Mouse (Mus musculus): ENCODE results near the gene Mmadhc. TPM values are rescaled to one million over a fixed set of nuclear protein-coding genes. Genes with fewer than 3 reads are reported as not detected.

The Mmadhc gene
- 147 and 148 TPM in 2 replicates for polyA plus RNA-seq (2016; fragmentation: Nextera tagmentation; extraction: Ambion mirVana)

DNA sequence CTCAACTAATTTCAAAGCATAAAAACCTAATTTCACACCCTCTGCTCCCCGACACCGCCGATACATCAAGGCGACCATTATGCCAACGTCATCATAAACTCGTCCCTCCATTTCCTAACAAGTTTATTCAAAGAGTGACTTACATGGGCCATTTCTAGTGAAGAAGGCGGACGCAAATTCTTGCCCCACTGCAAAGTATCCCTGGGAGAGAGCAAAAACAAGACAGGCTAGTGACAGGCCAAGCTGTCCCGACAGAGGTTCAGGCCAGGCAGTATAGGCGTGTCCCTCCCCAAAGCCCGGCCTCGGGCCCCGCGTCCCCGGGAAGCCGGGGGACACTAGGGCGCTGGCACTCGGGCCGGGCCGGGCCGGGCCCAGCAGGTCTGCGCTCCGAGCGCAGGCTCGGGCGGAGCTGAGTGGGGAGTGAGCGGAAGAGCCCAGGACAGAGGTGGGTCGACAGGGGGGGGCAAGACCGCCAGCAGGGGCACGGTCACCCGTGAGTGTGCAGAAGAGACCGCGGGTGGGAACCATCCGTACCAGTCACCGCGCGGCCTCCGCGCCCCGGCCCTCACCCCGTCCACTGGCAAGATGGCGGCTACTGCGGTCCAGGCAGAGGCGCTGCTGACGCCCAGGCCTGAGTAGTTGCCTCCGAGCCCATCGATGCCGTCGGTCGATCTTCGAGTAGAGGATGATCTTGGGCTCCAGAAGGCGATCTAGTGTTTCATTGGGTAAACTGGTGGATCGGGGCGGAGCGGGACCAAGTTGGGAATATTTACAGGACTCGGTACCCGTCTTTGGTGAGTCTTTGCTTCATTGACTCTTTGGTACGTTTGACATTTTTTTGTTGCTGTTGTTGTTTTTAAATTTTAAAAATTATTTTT lies at the start of gene Mmadhc:
Gene Mmadhc, minus strand, starts transcription at position 693 of the 878 bp plus-strand sequence.
- Histone ChIP-seq H3K4me3 (peak within 1 kb of the TSS; percentile 92), H3K27ac (peak within 1 kb of the TSS; percentile 91), H3K4me1 (peaks cover 19% of the 10 kb centered on the region), H3K27me3 (no peaks in the 10 kb centered on the region), H3K36me3 (peaks cover under 1% of the 10 kb centered on the region; the same call in 1 of the 2 replicates), H3K9ac (peak within 1 kb of the TSS; percentile 93), H3K4me2 (replicated peaks) (peak within 1 kb of the TSS; percentile 75), H3K9me3 (replicated peaks) (no peaks in the 10 kb centered on the region)
- ATAC-seq (ENCODE audit: low FRiP score), result peak; percentile 96
- under 1% methylated on average over 57 of the region's 58 CpGs for WGBS

DNA sequence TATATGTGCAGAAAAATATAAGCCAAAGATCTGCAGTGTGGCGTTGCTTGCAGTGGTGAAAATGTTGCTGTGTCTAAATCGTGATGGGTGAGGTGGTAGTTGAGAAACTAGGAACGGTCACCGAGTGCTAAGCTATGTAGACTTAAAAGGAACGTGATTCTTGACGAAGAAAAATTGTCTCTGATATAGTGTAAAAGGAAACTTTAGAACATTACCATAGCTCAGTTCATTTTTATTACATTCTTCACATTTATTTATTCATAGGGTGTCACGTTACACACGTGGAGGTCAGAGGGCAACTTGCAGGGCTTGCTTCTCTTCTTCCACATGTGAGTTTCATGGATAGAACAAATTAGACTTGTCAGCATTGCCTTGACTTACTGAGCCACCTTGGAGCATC lies 47.0 kb upstream of the Mmadhc start:
- no peak overlapping the region for H3K4me2 ChIP-seq (replicated peaks)
- WGBS, result 74% methylated on average over 8 of the region's 8 CpGs
- peaks cover 2% of the 10 kb centered on the region; the same call in 1 of the 2 replicates for H3K4me1 ChIP-seq
- H3K4me3 ChIP-seq, result no peak overlapping the region
- no peaks in the 10 kb centered on the region for H3K9me3 ChIP-seq (replicated peaks)
- ATAC-seq (ENCODE audit: low FRiP score), result no peak
- H3K27me3 ChIP-seq, result no peaks in the 10 kb centered on the region
- no peaks in the 10 kb centered on the region for H3K36me3 ChIP-seq
- H3K27ac ChIP-seq, result no peak overlapping the region
- H3K9ac ChIP-seq, result no peak overlapping the region

DNA sequence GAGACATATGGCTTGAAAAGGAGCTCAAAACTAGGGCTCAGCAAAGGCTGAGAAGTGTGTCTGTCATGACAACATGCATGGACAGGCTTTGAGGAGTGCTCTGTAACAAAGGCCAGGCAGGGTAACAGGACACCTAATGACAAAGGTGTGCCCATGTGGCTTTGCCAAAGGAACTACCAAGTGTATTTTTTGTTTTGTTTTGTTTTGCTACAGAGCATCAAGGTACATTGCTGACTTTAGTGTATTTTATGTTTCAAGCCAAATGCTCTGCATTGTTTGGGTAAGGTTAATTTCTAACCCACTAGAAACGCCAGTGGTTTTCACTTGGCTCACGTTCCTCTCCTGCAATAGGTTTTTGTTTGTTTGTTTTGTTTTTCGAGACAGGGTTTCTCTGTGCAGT lies 42.5 kb upstream of the Mmadhc start:
- H3K9me3 ChIP-seq (replicated peaks), result no peaks in the 10 kb centered on the region
- H3K4me2 ChIP-seq (replicated peaks), result no peak overlapping the region
- no peak overlapping the region for H3K9ac ChIP-seq
- H3K27ac ChIP-seq, result no peak overlapping the region
- no peak overlapping the region for H3K4me3 ChIP-seq
- ATAC-seq (ENCODE audit: low FRiP score), result no peak
- WGBS, result 78% methylated on average over 3 of the region's 3 CpGs
- no peaks in the 10 kb centered on the region for H3K36me3 ChIP-seq
- no peaks in the 10 kb centered on the region for H3K4me1 ChIP-seq
- H3K27me3 ChIP-seq, result no peaks in the 10 kb centered on the region

- Histone ChIP-seq H3K27me3 (no peaks in the 10 kb centered on the region), H3K9me3 (replicated peaks) (no peaks in the 10 kb centered on the region), H3K9ac (no peak overlapping the region), H3K4me3 (no peak overlapping the region), H3K27ac (no peak overlapping the region), H3K4me2 (replicated peaks) (no peak overlapping the region), H3K4me1 (no peaks in the 10 kb centered on the region), H3K36me3 (no peaks in the 10 kb centered on the region)
- 71% methylated on average over 1 of the region's 1 CpGs for WGBS
- no peak for ATAC-seq (ENCODE audit: low FRiP score)
These were observed 41.0 kb upstream of the Mmadhc start for GRCm38 (mm10) chr2:50337596-50337995.

GRCm38 (mm10) chr2:50331716-50332270 lies 35.2 kb upstream of the Mmadhc start:
- H3K27ac ChIP-seq, result no peak overlapping the region
- no peak for ATAC-seq (ENCODE audit: low FRiP score)
- H3K4me3 ChIP-seq, result no peak overlapping the region
- no peaks in the 10 kb centered on the region for H3K36me3 ChIP-seq
- no peaks in the 10 kb centered on the region for H3K4me1 ChIP-seq
- no peaks in the 10 kb centered on the region for H3K9me3 ChIP-seq (replicated peaks)
- 44% methylated on average over 5 of the region's 5 CpGs for WGBS
- H3K9ac ChIP-seq, result no peak overlapping the region
- H3K27me3 ChIP-seq, result no peaks in the 10 kb centered on the region
- no peak overlapping the region for H3K4me2 ChIP-seq (replicated peaks)

- no peaks in the 10 kb centered on the region for H3K9me3 ChIP-seq (replicated peaks)
- H3K4me1 ChIP-seq, result no peaks in the 10 kb centered on the region
- no peaks in the 10 kb centered on the region for H3K27me3 ChIP-seq
- no peaks in the 10 kb centered on the region for H3K36me3 ChIP-seq
- no peak overlapping the region for H3K4me3 ChIP-seq
- no peak for ATAC-seq (ENCODE audit: low FRiP score)
- H3K4me2 ChIP-seq (replicated peaks), result no peak overlapping the region
- no peak overlapping the region for H3K27ac ChIP-seq
- no peak overlapping the region for H3K9ac ChIP-seq
- WGBS, result 75% methylated on average over 4 of the region's 4 CpGs
These were observed 31.6 kb upstream of the Mmadhc start for GRCm38 (mm10) chr2:50328181-50328580.

DNA sequence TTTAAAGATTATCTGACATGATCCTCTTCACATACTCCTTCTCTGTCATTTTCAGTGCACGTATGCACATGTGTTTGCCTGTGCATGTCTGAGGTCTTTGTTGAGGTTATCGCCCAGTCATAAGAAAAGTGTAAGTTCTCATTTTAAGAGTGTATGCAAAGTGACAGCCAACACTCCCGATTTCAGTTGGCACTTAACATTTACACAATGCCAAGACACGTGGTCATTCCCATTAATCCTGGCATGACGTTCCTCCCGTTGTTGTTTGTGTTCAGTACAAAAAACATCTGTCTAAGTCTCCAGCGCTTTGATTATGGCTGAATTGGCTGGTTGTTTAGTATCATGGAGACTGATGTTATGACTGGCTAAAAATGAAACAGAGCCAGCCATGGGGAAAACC lies 28.2 kb upstream of the Mmadhc start:
- no peak overlapping the region for H3K4me3 ChIP-seq
- no peaks in the 10 kb centered on the region for H3K9me3 ChIP-seq (replicated peaks)
- no peak overlapping the region for H3K4me2 ChIP-seq (replicated peaks)
- H3K4me1 ChIP-seq, result no peaks in the 10 kb centered on the region
- H3K9ac ChIP-seq, result no peak overlapping the region
- 84% methylated on average over 7 of the region's 7 CpGs for WGBS
- H3K36me3 ChIP-seq, result no peaks in the 10 kb centered on the region
- H3K27me3 ChIP-seq, result no peaks in the 10 kb centered on the region
- H3K27ac ChIP-seq, result no peak overlapping the region
- no peak for ATAC-seq (ENCODE audit: low FRiP score)

- H3K9ac ChIP-seq, result no peak overlapping the region
- H3K4me2 ChIP-seq (replicated peaks), result 0 out of 2 replicates have a peak overlapping the region, but pooled peaks have one; percentile 0
- no peaks in the 10 kb centered on the region for H3K36me3 ChIP-seq
- no peaks in the 10 kb centered on the region for H3K27me3 ChIP-seq
- WGBS, result 41% methylated on average over 9 of the region's 9 CpGs
- H3K27ac ChIP-seq, result 0 out of 2 replicates have a peak overlapping the region, but pooled peaks have one; percentile 13
- ATAC-seq (ENCODE audit: low FRiP score), result peak; percentile 73; the same call in 1 of the 2 replicates
- no peak overlapping the region for H3K4me3 ChIP-seq
- peaks cover 3% of the 10 kb centered on the region; the same call in 1 of the 2 replicates for H3K4me1 ChIP-seq
- H3K9me3 ChIP-seq (replicated peaks), result no peaks in the 10 kb centered on the region
These were observed 10.2 kb upstream of the Mmadhc start for GRCm38 (mm10) chr2:50306663-50307320.

GRCm38 (mm10) chr2:50304824-50305577 lies 8.4 kb upstream of the Mmadhc start:
- Histone ChIP-seq H3K36me3 (no peaks in the 10 kb centered on the region), H3K27ac (no peak overlapping the region), H3K4me3 (no peak overlapping the region), H3K9me3 (replicated peaks) (no peaks in the 10 kb centered on the region), H3K4me1 (peaks cover 3% of the 10 kb centered on the region; the same call in 1 of the 2 replicates), H3K4me2 (replicated peaks) (no peak overlapping the region), H3K27me3 (no peaks in the 10 kb centered on the region), H3K9ac (no peak overlapping the region)
- no peak for ATAC-seq (ENCODE audit: low FRiP score)
- 78% methylated on average over 1 of the region's 1 CpGs for WGBS

DNA sequence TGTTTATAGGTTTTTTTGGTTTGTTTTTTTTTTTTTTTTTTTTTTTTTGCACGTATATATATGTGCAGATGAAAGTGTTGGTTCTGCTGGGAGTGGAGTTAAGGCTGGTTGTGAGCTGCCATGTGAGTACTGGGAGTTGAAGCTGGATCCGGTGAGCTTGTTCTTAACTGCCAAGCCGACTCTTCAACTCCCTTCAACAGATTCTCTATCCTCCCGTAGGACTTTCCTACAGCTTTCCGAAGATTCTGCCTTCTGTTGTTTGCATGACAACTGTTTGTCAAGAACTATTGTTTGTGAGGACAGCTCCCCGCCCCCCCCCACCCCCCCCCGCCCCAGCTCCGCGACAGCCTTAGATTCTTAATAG lies 368 bp upstream of the Mmadhc start:
- ATAC-seq (ENCODE audit: low FRiP score), result peak; percentile 46
- Histone ChIP-seq H3K27me3 (no peaks in the 10 kb centered on the region), H3K4me3 (peak overlapping the region; percentile 92), H3K36me3 (no peaks in the 10 kb centered on the region), H3K27ac (no peak overlapping the region), H3K9ac (peak overlapping the region; percentile 35; the same call in 1 of the 2 replicates), H3K4me2 (replicated peaks) (peak overlapping the region; percentile 75), H3K4me1 (peaks cover 19% of the 10 kb centered on the region), H3K9me3 (replicated peaks) (no peaks in the 10 kb centered on the region)
- WGBS, result 3% methylated on average over 9 of the region's 9 CpGs

DNA sequence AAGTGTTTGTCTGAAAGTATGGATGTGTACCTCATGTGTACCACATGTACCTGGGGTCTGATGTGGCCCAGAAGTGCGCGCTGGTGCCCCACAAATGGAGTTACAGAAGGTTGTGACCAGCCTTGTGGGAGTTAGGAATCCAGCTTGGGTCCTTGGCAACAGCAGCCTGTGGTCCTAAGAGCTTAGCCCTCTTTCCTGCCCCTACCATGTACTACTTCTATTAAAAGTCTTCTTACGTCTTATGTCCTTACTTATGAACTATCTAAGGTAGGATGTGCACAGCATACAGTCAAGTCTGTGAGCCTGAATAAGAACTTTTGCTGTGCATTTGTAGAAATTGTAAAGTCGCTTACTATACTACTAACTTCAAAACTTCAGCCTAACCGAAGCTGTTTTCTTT lies 1.0 kb downstream of the Mmadhc start:
- Histone ChIP-seq H3K36me3 (peaks cover 8% of the 10 kb centered on the region), H3K9ac (peak overlapping the region; percentile 54), H3K9me3 (replicated peaks) (no peaks in the 10 kb centered on the region), H3K27ac (no peak overlapping the region), H3K4me1 (peaks cover 19% of the 10 kb centered on the region), H3K4me2 (replicated peaks) (peak overlapping the region; percentile 75), H3K27me3 (no peaks in the 10 kb centered on the region), H3K4me3 (peak overlapping the region; percentile 92)
- no peak for ATAC-seq (ENCODE audit: low FRiP score)
- 45% methylated on average over 5 of the region's 5 CpGs for WGBS

- Histone ChIP-seq H3K27ac (no peak overlapping the region), H3K9me3 (replicated peaks) (no peaks in the 10 kb centered on the region), H3K4me1 (peaks cover 19% of the 10 kb centered on the region), H3K9ac (no peak overlapping the region), H3K27me3 (no peaks in the 10 kb centered on the region), H3K4me3 (no peak overlapping the region), H3K4me2 (replicated peaks) (peak overlapping the region; percentile 75; the same call in 1 of the 2 replicates), H3K36me3 (peaks cover 19% of the 10 kb centered on the region)
- no peak for ATAC-seq (ENCODE audit: low FRiP score)
- 93% methylated on average over 2 of the region's 2 CpGs for WGBS
These were observed 2.5 kb downstream of the Mmadhc start for GRCm38 (mm10) chr2:50294084-50294483.
